Mouse (Mus musculus) ovary, adult 10 weeks (tissue): ENCODE data around the gene Heph. TPM values are rescaled to one million over a fixed set of nuclear protein-coding genes. Genes with fewer than 3 reads are reported as not detected.

Experiments
- polyA plus RNA-seq: library from polyadenylated mRNA; stranded (reverse); fragments of 350-450 nt; fragmentation: Illumina TruSeq; extraction: RNeasy Lipid Tissue Mini Kit (QIAGEN cat#74804); gene quantifications from one replicate; pipeline ENCODE4 v1.2.3, GENCODE M21; 2014

The Heph gene
- 356 TPM for polyA plus RNA-seq

DNA sequence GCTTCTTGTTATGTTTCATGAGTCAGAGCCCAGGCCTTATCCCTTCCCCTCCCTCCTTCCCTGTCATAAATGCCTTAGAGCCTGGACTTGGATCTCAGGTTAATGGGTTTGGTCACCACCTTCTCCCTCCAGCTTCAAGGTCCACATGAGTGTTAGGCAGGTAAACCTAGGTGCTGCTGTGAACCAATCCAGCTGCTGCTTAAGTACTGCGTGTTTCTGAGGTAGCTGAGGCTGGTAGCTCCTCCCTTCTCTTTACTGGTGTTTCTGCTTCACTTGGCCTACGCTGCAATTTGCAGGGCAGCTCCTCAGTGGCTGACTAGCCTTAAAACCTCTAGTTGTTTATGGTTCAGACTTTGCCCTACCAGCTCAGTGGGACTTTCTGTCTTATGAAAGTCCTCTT, at the start of gene Heph:
Gene Heph, plus strand, starts transcription at position 211 of the 400 bp plus-strand sequence.

DNA sequence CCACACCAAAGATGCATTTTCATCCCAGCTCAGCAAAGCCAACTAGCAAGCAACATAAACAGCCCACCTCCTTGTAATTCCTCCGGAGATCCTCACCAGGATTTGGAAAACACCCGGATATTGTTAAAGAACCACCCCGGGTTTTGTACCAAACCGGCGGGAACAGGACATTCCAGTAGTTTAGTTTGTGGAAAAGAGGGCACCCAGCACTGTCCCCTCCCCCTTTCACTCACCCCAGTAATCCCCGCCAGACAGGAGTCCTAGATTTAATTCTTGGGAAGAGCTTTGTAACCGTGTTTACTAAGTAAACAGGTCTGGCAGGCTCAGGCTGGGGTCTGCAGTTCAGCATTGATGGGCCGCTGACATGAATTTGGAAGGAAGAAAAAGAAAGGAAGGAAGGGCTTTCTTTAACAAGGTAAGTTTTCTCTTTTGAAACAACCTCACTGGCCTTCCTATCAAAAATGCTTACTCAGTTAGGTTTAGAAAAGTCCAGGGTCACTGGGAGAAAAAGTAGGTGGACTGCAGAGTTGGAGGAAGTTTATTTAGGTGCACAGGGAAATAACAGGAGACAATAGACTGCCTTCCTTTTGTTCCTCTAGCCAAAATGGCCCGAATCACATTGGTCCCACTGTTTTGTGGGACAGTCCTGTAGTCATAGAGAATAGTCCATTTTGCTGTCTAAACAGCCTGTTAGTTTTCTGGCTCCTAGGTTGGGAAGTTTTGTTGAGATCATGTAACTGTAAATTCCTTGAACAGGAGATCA, 1.2 kb downstream of the Heph start, which contains the start of gene Hsf3:
Gene Hsf3, minus strand, starts transcription at position 94 of the 763 bp plus-strand sequence.

Other genes with a start within 250 kb of the Heph start
- 1.3 TPM for gene Vsig4, start 161.9 kb upstream of the Heph start, polyA plus RNA-seq
- gene Hsf3, start 935 bp downstream of the Heph start, polyA plus RNA-seq: 11.5 TPM